Mouse (Mus musculus) kidney, adult 2 months (tissue): Measurements from ENCODE around the gene Pitpnm3.

Source experiments
- CTCF ChIP-seq: fragments of 200-500 bp; conservative IDR thresholded peaks from 2 replicates; pipeline ENCODE4 v1.5.1; 2011; ENCODE audit warnings: low read depth, mild to moderate bottlenecking, control low read depth, low read length, moderate library complexity, mixed read lengths; ENCODE audit not compliant: insufficient read depth, insufficient read length
- POLR2A ChIP-seq: fragments of 200-500 bp; IDR thresholded peaks from one replicate; pipeline ENCODE4 v1.6.1; 2011; ENCODE audit warnings: low read depth, low read length, control low read depth

- TF ChIP-seq CTCF (peak; percentile 61), POLR2A (no peak)
These were observed 69.2 kb downstream of the Pitpnm3 start for GRCm38 (mm10) chr11:72066330-72066729.
